Mouse (Mus musculus) neural tube, embryonic 12.5 days (tissue): ENCODE data around the gene Vsig10. TPM values are rescaled to one million over a fixed set of nuclear protein-coding genes. Genes with fewer than 3 reads are reported as not detected.

Experiments
- ATAC-seq: fragments of 200-750 bp; cut with Nextera tagmentation; 2 replicates; pipeline ENCODE4 v1.8.0; 2017; ENCODE audit warnings: low read depth, mild to moderate bottlenecking, moderate TSS enrichment, moderate library complexity; ENCODE audit not compliant: low FRiP score
- H3K27ac ChIP-seq: fragments of 300-500 bp; sonication (generic); 2 replicates; pipeline ENCODE4 v1.5.1; 2016
- H3K27me3 ChIP-seq: fragments of 300-500 bp; sonication (generic); replicated peaks from 2 replicates; pipeline ENCODE4 v1.6.1; 2016; ENCODE audit warnings: mild to moderate bottlenecking
- H3K36me3 ChIP-seq: fragments of 300-500 bp; sonication (generic); 2 replicates; pipeline ENCODE4 v1.6.1; 2016; ENCODE audit warnings: mild to moderate bottlenecking
- H3K4me1 ChIP-seq: fragments of 300-500 bp; sonication (generic); 2 replicates; pipeline ENCODE4 v1.6.1; 2016
- H3K4me2 ChIP-seq: fragments of 300-500 bp; sonication (generic); replicated peaks from 2 replicates; pipeline ENCODE4 v1.6.1; 2016; ENCODE audit warnings: mild to moderate bottlenecking
- H3K4me3 ChIP-seq: fragments of 300-500 bp; sonication (generic); 2 replicates; pipeline ENCODE4 v1.5.1; 2016
- H3K9ac ChIP-seq: fragments of 300-500 bp; sonication (generic); 2 replicates; pipeline ENCODE4 v1.6.1; 2016; ENCODE audit warnings: mild to moderate bottlenecking
- H3K9me3 ChIP-seq: fragments of 300-500 bp; sonication (generic); 2 replicates; pipeline ENCODE4 v1.6.1; 2016; ENCODE audit warnings: mild to moderate bottlenecking
- WGBS: fragments of 180-500 bp; shearing (Covaris S2); methylation state at CpG from one replicate; pipeline ENCODE4 v1.1.7; 2016; 5-methylcytosine and 5-hydroxymethylcytosine counted together
- polyA plus RNA-seq: library from polyadenylated mRNA; unstranded; fragments of >200 nt; fragmentation: Nextera tagmentation; extraction: Ambion mirVana; gene quantifications from 2 replicates; pipeline ENCODE4 v1.2.1, GENCODE M21; 2016

Vsig10 gene
- polyA plus RNA-seq, 1 experiment from 2014 or later = 2.8 TPM

DNA sequence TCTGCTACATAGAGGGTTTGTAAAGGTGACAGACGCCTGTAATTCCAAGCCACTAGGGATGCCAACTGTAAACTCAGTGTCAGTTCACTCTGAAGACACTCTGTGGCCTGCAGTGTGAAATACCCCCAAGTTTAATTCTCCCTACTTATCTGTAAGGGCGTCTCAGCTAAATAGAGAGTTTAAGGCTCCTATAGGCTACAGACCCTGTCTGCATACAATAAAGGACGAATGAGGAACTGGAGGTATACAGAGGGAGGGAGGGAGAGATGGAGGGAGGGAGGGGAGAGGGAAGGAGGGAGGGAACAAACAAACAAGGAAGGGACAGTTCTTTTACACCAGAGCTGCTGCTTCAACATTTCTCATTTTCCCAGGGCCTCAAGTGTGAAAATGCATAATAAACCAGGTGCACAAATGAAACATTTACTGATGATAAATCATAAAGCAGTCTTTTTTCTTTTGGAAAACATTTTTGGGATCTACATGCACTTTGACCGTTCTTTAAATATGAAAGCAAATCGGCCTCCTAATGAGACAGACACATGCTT lies 26.6 kb downstream of the Vsig10 start:
- Histone ChIP-seq H3K27me3 (no peaks in the 10 kb centered on the region), H3K36me3 (no peaks in the 10 kb centered on the region), H3K27ac (no peak overlapping the region), H3K9me3 (no peaks in the 10 kb centered on the region), H3K4me1 (no peaks in the 10 kb centered on the region), H3K4me2 (no peak overlapping the region), H3K4me3 (no peak overlapping the region), H3K9ac (no peak overlapping the region)
- no peak for ATAC-seq
- 74% methylated on average over 5 of the region's 5 CpGs for WGBS

DNA sequence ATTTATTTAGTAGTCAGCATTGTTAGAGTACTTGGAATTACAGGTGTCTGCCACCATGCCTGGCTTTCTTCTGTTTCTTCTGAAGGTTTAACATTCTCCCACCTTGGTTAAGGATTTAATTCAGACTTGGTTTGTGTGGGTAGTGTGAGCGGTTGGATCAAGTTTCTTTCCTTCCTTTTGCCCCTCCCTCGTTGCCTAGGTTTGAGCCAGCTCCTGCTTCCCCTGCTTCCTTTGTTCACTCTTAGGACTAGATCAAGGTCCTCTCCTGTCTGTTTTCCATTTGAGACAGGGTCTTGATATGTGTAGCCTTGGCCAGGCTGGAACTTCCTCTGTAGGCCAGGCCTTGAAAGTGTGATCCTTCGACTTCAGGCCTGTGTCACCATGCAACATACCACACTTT lies 27.4 kb downstream of the Vsig10 start:
- 75% methylated on average over 3 of the region's 3 CpGs for WGBS
- Histone ChIP-seq H3K4me3 (no peak overlapping the region), H3K27me3 (no peaks in the 10 kb centered on the region), H3K4me1 (no peaks in the 10 kb centered on the region), H3K4me2 (no peak overlapping the region), H3K9me3 (no peaks in the 10 kb centered on the region), H3K27ac (no peak overlapping the region), H3K9ac (no peak overlapping the region), H3K36me3 (no peaks in the 10 kb centered on the region)
- no peak for ATAC-seq

DNA sequence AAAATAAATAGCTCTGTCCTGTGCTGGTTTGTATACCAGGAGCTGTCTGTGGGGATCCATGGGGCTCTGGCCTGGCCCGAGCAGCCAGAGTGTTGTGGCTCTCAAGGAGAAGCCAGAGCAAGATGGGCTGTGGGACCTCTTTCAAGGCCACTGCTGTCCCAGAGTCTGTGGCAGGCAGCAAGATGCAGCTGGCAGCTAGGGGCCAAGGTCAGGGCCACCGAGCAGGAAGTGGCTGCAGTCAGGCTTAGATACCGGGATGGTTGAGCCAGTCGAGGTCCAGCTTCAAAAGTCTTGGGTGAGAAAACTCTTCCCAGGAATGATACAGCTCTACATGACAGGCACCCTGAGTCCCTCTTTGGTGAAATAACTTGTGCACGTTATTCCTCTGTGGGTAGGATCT lies 28.1 kb downstream of the Vsig10 start:
- H3K27me3 ChIP-seq = no peaks in the 10 kb centered on the region
- no peak overlapping the region for H3K27ac ChIP-seq
- WGBS = 86% methylated on average over 5 of the region's 5 CpGs
- no peak overlapping the region for H3K4me2 ChIP-seq
- no peak for ATAC-seq
- H3K4me3 ChIP-seq = no peak overlapping the region
- H3K9ac ChIP-seq = no peak overlapping the region
- no peaks in the 10 kb centered on the region for H3K4me1 ChIP-seq
- no peaks in the 10 kb centered on the region for H3K9me3 ChIP-seq
- H3K36me3 ChIP-seq = no peaks in the 10 kb centered on the region

DNA sequence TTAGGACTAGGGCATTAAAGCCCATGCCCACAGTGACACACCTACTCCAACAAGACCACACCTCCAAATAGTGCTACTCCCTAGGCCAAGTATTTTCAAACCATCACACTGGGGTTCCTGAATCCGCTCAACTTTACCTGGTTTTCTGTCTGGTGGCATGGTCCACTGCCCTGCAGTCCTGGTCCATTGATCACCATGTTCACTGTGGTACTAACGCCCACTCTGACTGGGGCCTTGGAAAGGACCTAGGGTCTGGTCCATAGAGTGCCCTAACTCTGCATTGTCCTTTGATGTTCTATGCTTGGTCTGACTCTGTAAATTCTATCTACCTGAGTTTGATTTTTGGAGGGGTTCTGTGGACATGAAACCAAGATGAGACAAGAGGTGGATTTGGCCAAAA lies 29.0 kb downstream of the Vsig10 start:
- ATAC-seq = no peak
- H3K36me3 ChIP-seq = no peaks in the 10 kb centered on the region
- H3K4me2 ChIP-seq = peak overlapping the region; percentile 23; the same call in 1 of the 2 replicates
- no peak overlapping the region for H3K4me3 ChIP-seq
- WGBS = 93% methylated on average over 2 of the region's 2 CpGs
- H3K9me3 ChIP-seq = no peaks in the 10 kb centered on the region
- H3K4me1 ChIP-seq = no peaks in the 10 kb centered on the region
- 0 out of 2 replicates have a peak, but pooled peaks cover 4% of the 10 kb centered on the region for H3K27me3 ChIP-seq
- no peak overlapping the region for H3K9ac ChIP-seq
- no peak overlapping the region for H3K27ac ChIP-seq

DNA sequence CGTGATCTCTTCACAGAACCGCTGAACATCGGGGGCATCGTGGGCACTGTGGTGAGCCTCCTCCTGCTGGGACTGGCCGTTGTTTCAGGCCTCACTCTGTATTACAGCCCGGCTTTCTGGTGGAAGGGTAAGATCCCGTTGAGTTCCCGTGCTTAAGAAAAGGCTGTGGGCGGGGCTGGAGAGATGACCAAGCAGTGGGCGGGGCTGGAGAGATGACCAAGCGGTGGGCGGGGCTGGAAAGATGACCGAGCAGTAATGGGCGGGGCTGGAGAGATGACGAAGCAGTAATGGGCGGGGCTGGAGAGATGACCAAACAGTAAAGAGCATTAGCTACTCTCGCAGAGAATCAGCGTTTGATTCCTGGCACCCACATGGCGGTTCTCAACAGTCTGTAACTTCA lies 29.4 kb downstream of the Vsig10 start:
- no peak overlapping the region for H3K4me3 ChIP-seq
- H3K9ac ChIP-seq = no peak overlapping the region
- peak overlapping the region; percentile 23; the same call in 1 of the 2 replicates for H3K4me2 ChIP-seq
- 25% methylated on average over 19 of the region's 19 CpGs for WGBS
- no peaks in the 10 kb centered on the region for H3K9me3 ChIP-seq
- ATAC-seq = no peak
- 0 out of 2 replicates have a peak, but pooled peaks cover 4% of the 10 kb centered on the region for H3K27me3 ChIP-seq
- H3K4me1 ChIP-seq = no peaks in the 10 kb centered on the region
- no peak overlapping the region for H3K27ac ChIP-seq
- H3K36me3 ChIP-seq = no peaks in the 10 kb centered on the region

GRCm38 (mm10) chr5:117354121-117354520 lies 35.2 kb downstream of the Vsig10 start:
- Histone ChIP-seq H3K4me3 (no peak overlapping the region), H3K27ac (no peak overlapping the region), H3K4me2 (no peak overlapping the region), H3K9ac (no peak overlapping the region), H3K36me3 (no peaks in the 10 kb centered on the region), H3K9me3 (no peaks in the 10 kb centered on the region), H3K4me1 (peaks cover 13% of the 10 kb centered on the region), H3K27me3 (0 out of 2 replicates have a peak, but pooled peaks cover 4% of the 10 kb centered on the region)
- no peak for ATAC-seq
- 80% methylated on average over 8 of the region's 8 CpGs for WGBS

DNA sequence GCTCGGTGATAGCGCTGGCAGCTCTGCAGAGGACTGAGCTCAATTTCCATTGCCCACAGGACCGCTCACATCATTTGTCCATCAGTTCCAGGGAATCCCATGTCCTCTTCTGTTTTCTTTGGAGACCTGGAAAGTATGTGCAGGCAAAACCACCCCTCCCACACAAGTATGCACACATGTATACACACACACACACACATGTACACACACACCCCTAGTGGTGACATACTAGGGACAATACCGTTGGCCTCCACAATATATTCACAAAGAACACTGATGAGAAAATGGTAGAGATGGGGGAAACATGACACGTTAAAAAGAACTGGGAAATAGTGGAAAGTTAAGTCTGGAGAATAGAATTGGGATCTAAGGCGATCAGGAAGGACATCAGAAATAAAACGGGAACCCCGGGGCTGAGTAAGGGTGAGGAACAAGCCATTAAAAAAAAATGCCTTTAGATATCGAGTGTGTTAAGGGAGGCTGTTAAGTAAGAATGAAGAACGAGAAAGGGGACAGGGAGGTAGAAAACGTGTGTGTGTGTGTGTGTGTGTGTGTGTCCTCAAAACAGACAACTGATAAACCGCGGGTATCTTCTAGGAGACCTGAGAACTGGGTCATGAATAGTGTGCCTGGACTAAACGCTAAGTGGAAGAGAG lies 36.9 kb downstream of the Vsig10 start:
- no peaks in the 10 kb centered on the region for H3K9me3 ChIP-seq
- H3K9ac ChIP-seq = no peak overlapping the region
- H3K36me3 ChIP-seq = no peaks in the 10 kb centered on the region
- ATAC-seq = no peak
- H3K4me1 ChIP-seq = peaks cover 29% of the 10 kb centered on the region
- H3K27me3 ChIP-seq = 0 out of 2 replicates have a peak, but pooled peaks cover 4% of the 10 kb centered on the region
- peak overlapping the region; percentile 89 for H3K4me2 ChIP-seq
- no peak overlapping the region for H3K4me3 ChIP-seq
- H3K27ac ChIP-seq = no peak overlapping the region
- 51% methylated on average over 14 of the region's 14 CpGs for WGBS

DNA sequence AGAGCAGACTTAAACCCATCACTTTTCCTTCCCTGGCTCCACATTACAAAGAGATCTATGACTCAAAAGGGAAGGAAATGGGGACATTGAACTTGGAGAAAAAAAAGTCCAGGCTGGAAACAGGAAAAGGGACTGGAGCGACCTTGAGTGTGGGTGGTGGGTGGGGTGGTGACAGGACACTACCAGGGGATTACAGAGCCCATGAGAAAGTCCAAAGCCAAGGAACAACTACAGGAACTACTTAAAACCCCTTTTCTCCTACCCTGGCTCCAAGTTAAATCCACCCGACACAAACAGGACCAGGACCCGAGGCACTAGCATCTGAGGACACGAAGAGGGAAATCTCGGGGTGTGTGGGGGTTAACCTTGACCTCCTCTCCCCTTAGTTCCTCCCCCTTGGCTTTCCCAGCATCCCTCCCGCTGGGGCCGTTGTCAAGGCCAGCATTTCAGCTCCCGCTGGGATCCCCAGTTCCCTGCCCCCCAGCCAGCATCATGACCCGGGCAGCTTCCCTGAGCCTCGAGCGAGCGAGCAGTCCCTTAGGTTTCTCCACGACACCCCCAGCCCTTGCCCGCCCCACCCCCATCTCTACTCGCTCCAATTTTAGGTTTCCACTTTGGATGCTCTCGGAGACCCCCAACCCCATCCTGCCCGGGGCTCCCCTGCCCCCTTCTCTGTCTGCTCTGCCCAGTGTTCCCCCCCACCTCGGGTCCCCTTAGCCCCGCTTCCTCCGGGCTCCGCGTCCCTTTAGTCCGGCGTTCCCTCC lies 37.7 kb downstream of the Vsig10 start:
- peak overlapping the region; percentile 89; the same call in 1 of the 2 replicates for H3K27ac ChIP-seq
- peak overlapping the region; percentile 89 for H3K4me2 ChIP-seq
- 2% methylated on average over 20 of the region's 24 CpGs for WGBS
- peak overlapping the region; percentile 94 for H3K9ac ChIP-seq
- peak overlapping the region; percentile 94 for H3K4me3 ChIP-seq
- 0 out of 2 replicates have a peak, but pooled peaks cover 4% of the 10 kb centered on the region for H3K27me3 ChIP-seq
- peak; percentile 55 for ATAC-seq
- H3K9me3 ChIP-seq = no peaks in the 10 kb centered on the region
- H3K4me1 ChIP-seq = peaks cover 34% of the 10 kb centered on the region
- H3K36me3 ChIP-seq = no peaks in the 10 kb centered on the region

- WGBS = 1% methylated on average over 33 of the region's 54 CpGs
Observed at GRCm38 (mm10) chr5:117357129-117357477, 38.2 kb downstream of the Vsig10 start, which contains the start of gene Wsb2. Gene Wsb2 (plus strand): TSS chr5:117357304.

GRCm38 (mm10) chr5:117357478-117358247 lies 38.8 kb downstream of the Vsig10 start:
- H3K9ac ChIP-seq = peak overlapping the region; percentile 94
- ATAC-seq = peak; percentile 53
- peak overlapping the region; percentile 89 for H3K27ac ChIP-seq
- H3K27me3 ChIP-seq = 0 out of 2 replicates have a peak, but pooled peaks cover 2% of the 10 kb centered on the region
- H3K4me2 ChIP-seq = peak overlapping the region; percentile 89
- peaks cover 34% of the 10 kb centered on the region for H3K4me1 ChIP-seq
- peak overlapping the region; percentile 94 for H3K4me3 ChIP-seq
- H3K36me3 ChIP-seq = no peaks in the 10 kb centered on the region
- WGBS = 1% methylated on average over 47 of the region's 49 CpGs
- no peaks in the 10 kb centered on the region for H3K9me3 ChIP-seq

More at GRCm38 (mm10) chr5:117357129-117357477, 38.2 kb downstream of the Vsig10 start, which contains the start of gene Wsb2:
- Histone ChIP-seq H3K9ac (peak within 1 kb of the TSS; percentile 94), H3K4me2 (peak within 1 kb of the TSS; percentile 89), H3K36me3 (no peaks in the 10 kb centered on the region), H3K27ac (peak within 1 kb of the TSS; percentile 89), H3K27me3 (0 out of 2 replicates have a peak, but pooled peaks cover 4% of the 10 kb centered on the region), H3K4me3 (peak within 1 kb of the TSS; percentile 94), H3K4me1 (peaks cover 34% of the 10 kb centered on the region), H3K9me3 (no peaks in the 10 kb centered on the region)
- ATAC-seq = peak; percentile 73

- WGBS = 6% methylated on average over 6 of the region's 6 CpGs
- no peak for ATAC-seq
- peak overlapping the region; percentile 89 for H3K4me2 ChIP-seq
- no peaks in the 10 kb centered on the region for H3K27me3 ChIP-seq
- peaks cover 34% of the 10 kb centered on the region for H3K4me1 ChIP-seq
- H3K9ac ChIP-seq = peak overlapping the region; percentile 94
- H3K4me3 ChIP-seq = peak overlapping the region; percentile 94
- H3K9me3 ChIP-seq = no peaks in the 10 kb centered on the region
- peaks cover 1% of the 10 kb centered on the region; the same call in 1 of the 2 replicates for H3K36me3 ChIP-seq
- H3K27ac ChIP-seq = peak overlapping the region; percentile 89; the same call in 1 of the 2 replicates
Observed at GRCm38 (mm10) chr5:117358248-117358630, 39.4 kb downstream of the Vsig10 start.
